Mouse (Mus musculus): Measurements from ENCODE around the gene Sult4a1. TPM values are rescaled to one million over a fixed set of nuclear protein-coding genes. Genes with fewer than 3 reads are reported as not detected.

The Sult4a1 gene
- polyA plus RNA-seq (2016; fragmentation: Nextera tagmentation; extraction: Ambion mirVana), result 42.9 and 46.7 TPM in 2 replicates

DNA sequence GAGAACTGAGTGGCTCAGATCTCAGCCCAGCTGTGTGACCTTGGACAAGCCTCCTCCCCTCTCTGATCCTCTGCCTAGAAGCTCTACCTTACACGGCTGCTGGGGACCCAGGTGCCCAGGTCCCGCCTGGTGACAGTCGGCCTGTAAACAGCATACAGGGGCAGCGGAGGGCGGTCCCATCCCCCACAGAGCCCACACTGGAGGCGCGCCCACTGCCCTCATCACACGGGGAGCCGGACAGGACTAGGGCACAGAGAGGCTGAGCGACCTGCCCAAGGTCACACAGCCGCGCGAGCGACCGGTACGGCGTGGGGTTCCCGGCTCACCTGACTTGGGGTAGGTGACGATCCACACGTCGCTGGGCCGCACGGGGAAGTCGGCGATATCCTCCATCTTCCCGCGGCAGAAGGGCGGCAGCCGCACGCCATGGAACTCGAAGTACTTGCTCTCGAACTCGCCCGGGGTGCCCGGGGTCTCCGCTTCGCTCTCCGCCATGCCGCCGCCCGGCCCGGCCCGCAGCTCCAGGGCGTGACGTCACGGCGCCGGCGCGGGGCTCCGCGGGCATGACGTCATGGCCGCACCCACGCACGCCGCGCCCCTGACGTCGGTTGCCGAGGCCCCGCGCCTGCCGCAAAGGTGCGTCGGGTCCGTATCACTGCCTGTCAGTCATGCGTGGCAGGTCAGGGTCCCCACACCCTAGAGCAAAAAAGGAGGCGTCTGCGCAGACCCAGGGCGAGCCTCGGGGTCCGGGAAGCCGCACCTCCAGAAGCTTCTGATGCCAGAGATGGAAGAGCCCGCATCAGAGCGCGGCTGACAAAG, at the start of gene Sult4a1:
Gene Sult4a1, minus strand, starts transcription at position 650 of the 819 bp plus-strand sequence.
- ATAC-seq (ENCODE audit: low FRiP score, low read depth), result peak; percentile 72
- Histone ChIP-seq H3K4me2 (replicated peaks) (peak within 1 kb of the TSS; percentile 85), H3K4me1 (no peaks in the 10 kb centered on the region), H3K9ac (peak within 1 kb of the TSS; percentile 42), H3K4me3 (peak within 1 kb of the TSS; percentile 51), H3K27ac (no peak within 1 kb of the TSS), H3K36me3 (no peaks in the 10 kb centered on the region), H3K27me3 (replicated peaks) (peaks cover 44% of the 10 kb centered on the region), H3K9me3 (no peaks in the 10 kb centered on the region)
- WGBS, result under 1% methylated on average over 77 of the region's 77 CpGs

DNA sequence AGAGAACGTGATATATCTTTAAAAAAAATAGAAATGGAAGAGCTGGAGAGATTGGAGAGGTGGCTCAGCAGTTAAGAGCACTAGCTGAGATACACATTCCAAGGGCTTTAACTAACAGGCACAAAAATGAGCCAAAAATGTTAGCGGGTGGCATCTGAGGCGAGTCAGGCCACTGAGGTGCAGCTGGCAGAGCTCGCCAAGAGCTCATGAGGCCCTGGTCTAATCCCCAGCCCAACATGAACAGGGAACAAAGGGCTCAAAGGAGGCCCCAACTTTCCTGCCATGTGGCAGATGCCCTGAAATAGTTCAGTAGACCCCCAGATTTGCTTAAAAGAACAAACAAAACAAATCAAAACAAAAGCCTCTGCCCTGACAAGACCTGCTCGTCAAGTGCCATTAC, 35.4 kb upstream of the Sult4a1 start:
- 86% methylated on average over 5 of the region's 5 CpGs for WGBS
- ATAC-seq (ENCODE audit: low FRiP score, low read depth), result no peak
- Histone ChIP-seq H3K36me3 (no peaks in the 10 kb centered on the region), H3K4me1 (peaks cover 7% of the 10 kb centered on the region; the same call in 1 of the 2 replicates), H3K9me3 (no peaks in the 10 kb centered on the region), H3K4me3 (no peak overlapping the region), H3K27me3 (replicated peaks) (no peaks in the 10 kb centered on the region), H3K27ac (no peak overlapping the region), H3K4me2 (replicated peaks) (no peak overlapping the region), H3K9ac (no peak overlapping the region)

DNA sequence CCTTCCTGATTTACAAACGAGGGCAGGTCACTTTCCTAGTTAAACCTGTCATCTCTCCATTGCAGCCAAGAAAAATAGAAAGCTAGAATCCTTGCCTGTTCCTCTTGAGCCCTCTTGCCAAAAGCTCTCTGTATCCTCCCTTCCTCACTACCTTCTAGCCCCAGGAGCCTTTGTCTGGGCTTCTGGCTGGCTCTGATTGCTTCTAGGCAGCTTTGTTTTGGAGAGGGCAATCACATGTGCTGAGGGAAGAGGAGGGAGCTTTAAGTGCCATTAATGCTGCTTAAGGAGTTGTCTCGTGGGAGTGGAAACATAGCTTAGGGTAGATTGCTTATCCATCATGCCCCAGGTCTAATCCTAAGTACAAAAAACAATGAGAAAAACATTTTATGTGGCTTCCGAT, 34.6 kb upstream of the Sult4a1 start:
- no peak overlapping the region for H3K4me2 ChIP-seq (replicated peaks)
- 53% methylated on average over 3 of the region's 3 CpGs for WGBS
- no peaks in the 10 kb centered on the region for H3K36me3 ChIP-seq
- H3K27ac ChIP-seq, result no peak overlapping the region
- ATAC-seq (ENCODE audit: low FRiP score, low read depth), result no peak
- peaks cover 7% of the 10 kb centered on the region; the same call in 1 of the 2 replicates for H3K4me1 ChIP-seq
- H3K9ac ChIP-seq, result no peak overlapping the region
- no peaks in the 10 kb centered on the region for H3K27me3 ChIP-seq (replicated peaks)
- H3K4me3 ChIP-seq, result no peak overlapping the region
- H3K9me3 ChIP-seq, result no peaks in the 10 kb centered on the region

DNA sequence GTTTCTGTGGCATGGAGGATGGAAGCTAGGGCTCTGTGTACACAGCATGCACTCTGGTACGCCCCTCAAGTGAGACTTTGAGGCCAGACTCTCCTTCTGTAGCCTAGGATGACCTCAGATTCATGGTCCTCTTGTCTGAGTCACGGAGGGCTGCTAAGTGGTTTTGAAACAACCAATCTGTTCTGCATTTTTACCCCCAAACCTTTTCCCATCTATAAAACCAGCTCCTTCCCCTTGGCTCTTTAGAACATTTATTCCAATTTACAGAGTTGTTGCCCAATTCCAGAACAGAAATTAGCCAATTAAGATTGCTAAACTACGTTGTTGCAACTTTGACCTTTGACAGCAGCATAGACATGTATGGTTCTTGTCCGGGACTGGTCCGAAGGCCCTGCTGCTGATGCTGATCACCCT, 34.0 kb upstream of the Sult4a1 start:
- no peak overlapping the region for H3K9ac ChIP-seq
- no peak overlapping the region for H3K4me3 ChIP-seq
- H3K9me3 ChIP-seq, result no peaks in the 10 kb centered on the region
- no peaks in the 10 kb centered on the region for H3K36me3 ChIP-seq
- H3K27ac ChIP-seq, result no peak overlapping the region
- no peak overlapping the region for H3K4me2 ChIP-seq (replicated peaks)
- no peak for ATAC-seq (ENCODE audit: low FRiP score, low read depth)
- peaks cover 7% of the 10 kb centered on the region; the same call in 1 of the 2 replicates for H3K4me1 ChIP-seq
- H3K27me3 ChIP-seq (replicated peaks), result no peaks in the 10 kb centered on the region
- WGBS, result 87% methylated on average over 5 of the region's 5 CpGs

DNA sequence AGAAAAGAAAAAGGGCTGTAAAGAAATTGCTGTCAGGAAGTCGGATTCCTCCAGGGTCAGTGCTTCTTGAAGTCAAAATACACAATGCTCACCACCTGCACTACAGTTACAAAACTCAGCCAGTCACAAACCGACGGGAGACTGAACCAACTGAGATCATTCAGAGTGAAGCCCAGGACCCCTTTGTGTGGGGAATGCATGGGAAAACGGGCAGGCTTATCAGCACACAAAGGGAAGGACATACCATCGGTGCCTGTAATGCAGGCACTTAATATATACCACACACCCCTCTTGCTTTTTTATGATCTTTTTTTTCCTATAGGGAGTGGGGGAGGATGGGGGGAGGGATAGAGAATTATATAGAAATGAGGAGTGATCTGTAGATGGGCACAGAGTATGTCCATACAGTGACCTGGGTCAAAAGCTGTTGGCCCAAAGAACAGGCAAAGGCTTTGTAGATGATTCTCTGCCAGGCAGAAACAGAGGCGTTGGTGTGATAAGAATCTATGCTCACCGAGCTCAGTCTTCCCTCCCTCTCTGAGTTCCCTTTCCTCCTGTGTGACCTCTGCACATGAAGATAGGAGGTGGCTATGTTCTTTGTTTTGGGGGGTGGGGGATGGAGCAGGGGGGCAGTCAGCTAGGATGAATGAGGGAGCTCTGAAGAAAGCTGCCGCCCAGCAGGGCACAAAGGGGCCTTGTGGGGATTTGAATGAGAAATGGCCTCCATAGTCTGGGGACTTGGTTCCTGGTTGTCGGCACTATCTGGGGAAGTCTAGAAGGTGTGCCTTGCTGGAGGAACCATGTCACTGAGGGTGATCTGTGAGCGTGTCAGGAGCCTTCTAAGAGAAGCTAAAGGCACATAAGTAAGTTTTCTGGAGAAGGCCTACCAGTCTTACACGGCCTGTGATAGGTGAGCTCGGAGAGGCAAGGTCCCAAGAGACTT, 31.2 kb upstream of the Sult4a1 start:
- no peaks in the 10 kb centered on the region for H3K27me3 ChIP-seq (replicated peaks)
- H3K4me3 ChIP-seq, result no peak overlapping the region
- H3K4me1 ChIP-seq, result peaks cover 7% of the 10 kb centered on the region; the same call in 1 of the 2 replicates
- no peaks in the 10 kb centered on the region for H3K9me3 ChIP-seq
- H3K9ac ChIP-seq, result no peak overlapping the region
- no peaks in the 10 kb centered on the region for H3K36me3 ChIP-seq
- ATAC-seq (ENCODE audit: low FRiP score, low read depth), result no peak
- no peak overlapping the region; the same call in 1 of the 2 replicates for H3K4me2 ChIP-seq (replicated peaks)
- H3K27ac ChIP-seq, result no peak overlapping the region
- 25% methylated on average over 12 of the region's 12 CpGs for WGBS

DNA sequence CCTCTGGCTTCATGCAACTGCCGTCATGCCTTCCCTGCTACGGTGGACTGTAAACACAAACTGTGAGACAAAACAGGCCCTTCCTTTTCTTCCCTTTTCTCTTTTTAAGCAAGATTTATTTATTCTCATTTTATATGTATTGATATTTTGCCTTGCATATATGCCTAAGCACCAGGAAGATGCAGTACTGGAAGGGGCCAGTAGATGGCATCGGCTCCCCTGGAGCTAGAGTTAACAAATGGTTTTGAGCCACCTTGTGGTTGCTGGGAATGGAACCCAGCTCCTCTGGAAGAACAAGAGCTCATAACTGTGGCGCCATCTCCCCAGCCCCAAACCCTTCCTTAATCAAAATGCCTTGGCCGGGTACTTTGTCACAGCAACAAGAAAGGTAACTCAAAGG, 29.9 kb upstream of the Sult4a1 start:
- Histone ChIP-seq H3K36me3 (no peaks in the 10 kb centered on the region), H3K9me3 (no peaks in the 10 kb centered on the region), H3K4me3 (no peak overlapping the region), H3K4me1 (peaks cover 7% of the 10 kb centered on the region; the same call in 1 of the 2 replicates), H3K27me3 (replicated peaks) (no peaks in the 10 kb centered on the region), H3K9ac (no peak overlapping the region), H3K4me2 (replicated peaks) (no peak overlapping the region), H3K27ac (no peak overlapping the region)
- 90% methylated on average over 5 of the region's 5 CpGs for WGBS
- ATAC-seq (ENCODE audit: low FRiP score, low read depth), result no peak

GRCm38 (mm10) chr15:84133440-84133839, 27.9 kb upstream of the Sult4a1 start:
- H3K4me2 ChIP-seq (replicated peaks), result no peak overlapping the region
- no peak overlapping the region for H3K27ac ChIP-seq
- H3K4me1 ChIP-seq, result peaks cover 7% of the 10 kb centered on the region; the same call in 1 of the 2 replicates
- no peak overlapping the region for H3K9ac ChIP-seq
- H3K4me3 ChIP-seq, result no peak overlapping the region
- H3K36me3 ChIP-seq, result no peaks in the 10 kb centered on the region
- ATAC-seq (ENCODE audit: low FRiP score, low read depth), result no peak
- WGBS, result 75% methylated on average over 4 of the region's 4 CpGs
- H3K27me3 ChIP-seq (replicated peaks), result no peaks in the 10 kb centered on the region
- H3K9me3 ChIP-seq, result no peaks in the 10 kb centered on the region

GRCm38 (mm10) chr15:84131971-84132370, 26.4 kb upstream of the Sult4a1 start:
- Histone ChIP-seq H3K9me3 (no peaks in the 10 kb centered on the region), H3K4me1 (peaks cover 4% of the 10 kb centered on the region; the same call in 1 of the 2 replicates), H3K4me2 (replicated peaks) (no peak overlapping the region), H3K36me3 (no peaks in the 10 kb centered on the region), H3K9ac (no peak overlapping the region), H3K4me3 (no peak overlapping the region), H3K27ac (no peak overlapping the region), H3K27me3 (replicated peaks) (no peaks in the 10 kb centered on the region)
- ATAC-seq (ENCODE audit: low FRiP score, low read depth), result no peak
- 95% methylated on average over 7 of the region's 7 CpGs for WGBS

- no peak overlapping the region for H3K4me2 ChIP-seq (replicated peaks)
- 69% methylated on average over 16 of the region's 16 CpGs for WGBS
- H3K27me3 ChIP-seq (replicated peaks), result no peaks in the 10 kb centered on the region
- no peaks in the 10 kb centered on the region for H3K9me3 ChIP-seq
- no peak overlapping the region for H3K4me3 ChIP-seq
- no peak overlapping the region for H3K27ac ChIP-seq
- no peak overlapping the region for H3K9ac ChIP-seq
- no peaks in the 10 kb centered on the region for H3K4me1 ChIP-seq
- no peak for ATAC-seq (ENCODE audit: low FRiP score, low read depth)
- H3K36me3 ChIP-seq, result no peaks in the 10 kb centered on the region
Measured at GRCm38 (mm10) chr15:84131096-84131786, 25.7 kb upstream of the Sult4a1 start.

GRCm38 (mm10) chr15:84126871-84127270, 21.3 kb upstream of the Sult4a1 start:
- H3K27me3 ChIP-seq (replicated peaks), result no peaks in the 10 kb centered on the region
- no peak overlapping the region for H3K9ac ChIP-seq
- ATAC-seq (ENCODE audit: low FRiP score, low read depth), result no peak
- no peak overlapping the region for H3K27ac ChIP-seq
- 39% methylated on average over 5 of the region's 5 CpGs for WGBS
- no peaks in the 10 kb centered on the region for H3K9me3 ChIP-seq
- no peak overlapping the region for H3K4me2 ChIP-seq (replicated peaks)
- no peaks in the 10 kb centered on the region for H3K36me3 ChIP-seq
- no peaks in the 10 kb centered on the region for H3K4me1 ChIP-seq
- no peak overlapping the region for H3K4me3 ChIP-seq

DNA sequence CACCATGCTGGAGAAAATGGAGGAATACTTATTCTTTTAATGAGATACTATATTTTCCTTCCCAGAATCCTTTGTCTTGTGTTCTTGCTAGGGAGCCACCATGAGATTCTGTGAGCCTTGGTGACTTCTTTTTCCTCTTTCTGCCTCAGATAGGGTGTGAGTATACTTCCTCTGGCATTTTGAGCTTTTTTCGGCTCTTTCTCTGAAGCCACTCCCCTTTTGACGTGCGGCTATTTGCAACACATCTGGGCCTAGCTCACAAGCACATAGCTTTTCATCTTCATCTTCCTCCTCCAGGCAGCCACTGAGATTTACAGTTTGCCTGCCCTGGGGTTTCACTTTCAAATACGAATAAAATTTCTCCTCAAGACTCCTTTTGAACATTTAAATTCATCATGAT, 20.9 kb upstream of the Sult4a1 start:
- no peaks in the 10 kb centered on the region for H3K9me3 ChIP-seq
- no peak overlapping the region for H3K4me2 ChIP-seq (replicated peaks)
- WGBS, result 80% methylated on average over 4 of the region's 4 CpGs
- H3K4me1 ChIP-seq, result no peaks in the 10 kb centered on the region
- H3K36me3 ChIP-seq, result no peaks in the 10 kb centered on the region
- no peak overlapping the region for H3K4me3 ChIP-seq
- no peak overlapping the region for H3K9ac ChIP-seq
- no peak overlapping the region for H3K27ac ChIP-seq
- no peaks in the 10 kb centered on the region for H3K27me3 ChIP-seq (replicated peaks)
- no peak for ATAC-seq (ENCODE audit: low FRiP score, low read depth)

DNA sequence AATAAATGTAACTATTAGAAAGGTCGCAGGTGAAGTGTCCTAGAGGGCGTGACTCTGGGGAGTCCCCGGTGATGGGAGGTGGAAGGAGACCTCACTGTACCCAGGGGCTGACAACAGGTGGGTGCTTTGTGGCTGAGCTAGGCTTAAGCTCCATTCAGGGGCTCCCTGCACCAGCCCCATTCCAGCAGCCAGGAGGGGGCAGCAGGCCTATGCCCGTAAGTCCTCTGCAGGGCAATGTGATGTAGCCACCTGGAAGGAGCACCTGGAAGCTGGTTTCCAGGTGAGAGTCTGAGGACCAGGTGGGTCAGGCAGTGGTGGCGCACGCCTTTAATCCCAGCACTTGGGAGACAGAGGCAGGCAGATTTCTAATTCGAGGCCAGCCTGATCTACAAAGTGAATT, 18.5 kb upstream of the Sult4a1 start:
- H3K4me2 ChIP-seq (replicated peaks), result no peak overlapping the region
- no peaks in the 10 kb centered on the region for H3K27me3 ChIP-seq (replicated peaks)
- no peak overlapping the region for H3K4me3 ChIP-seq
- H3K4me1 ChIP-seq, result no peaks in the 10 kb centered on the region
- no peak for ATAC-seq (ENCODE audit: low FRiP score, low read depth)
- H3K27ac ChIP-seq, result no peak overlapping the region
- no peaks in the 10 kb centered on the region for H3K36me3 ChIP-seq
- no peaks in the 10 kb centered on the region for H3K9me3 ChIP-seq
- no peak overlapping the region for H3K9ac ChIP-seq
- 68% methylated on average over 7 of the region's 7 CpGs for WGBS

Measured in neural tube, embryonic 12.5 days (tissue).